Mouse (Mus musculus) testis, adult 2 months (tissue): Measurements from ENCODE around the gene Fut4. TPM values are rescaled to one million over a fixed set of nuclear protein-coding genes. Genes with fewer than 3 reads are reported as not detected.
"Not testable (repeated sequence)": the region's sequence is repeated elsewhere in the genome, so short reads cannot be mapped to it uniquely, and the experiment has no call there.

Experiments used
- H3K27ac ChIP-seq: fragments of 200-500 bp; 2 replicates; pipeline ENCODE4 v1.5.1; 2012; ENCODE audit warnings: low read depth, low read length; ENCODE audit not compliant: control insufficient read depth, insufficient read depth
- H3K27me3 ChIP-seq: fragments of 200-500 bp; 2 replicates; pipeline ENCODE4 v1.6.1; 2012; ENCODE audit warnings: mild to moderate bottlenecking, low read length, moderate library complexity; ENCODE audit not compliant: control insufficient read depth, insufficient read depth
- H3K36me3 ChIP-seq: fragments of 200-500 bp; 2 replicates; pipeline ENCODE4 v1.6.1; 2012; ENCODE audit warnings: mild to moderate bottlenecking, low read length; ENCODE audit not compliant: control insufficient read depth, insufficient read depth
- H3K4me1 ChIP-seq: fragments of 200-500 bp; 2 replicates; pipeline ENCODE4 v1.6.1; 2012; ENCODE audit warnings: low read length; ENCODE audit not compliant: control insufficient read depth, insufficient read depth
- H3K4me3 ChIP-seq: fragments of 200-500 bp; 2 replicates; pipeline ENCODE4 v1.5.1; 2012; ENCODE audit warnings: low read depth, mild to moderate bottlenecking, low read length, moderate library complexity, mixed read lengths; ENCODE audit not compliant: control insufficient read depth
- CTCF ChIP-seq: fragments of 200-500 bp; IDR thresholded peaks from 2 replicates; pipeline ENCODE4 v1.5.1; 2012; ENCODE audit warnings: low read depth, mild to moderate bottlenecking, inconsistent platforms, low read length, moderate library complexity; ENCODE audit not compliant: control insufficient read depth, insufficient read depth, insufficient replicate concordance
- POLR2A ChIP-seq: fragments of 200-500 bp; IDR thresholded peaks from 2 replicates; pipeline ENCODE4 v1.6.1; 2012; ENCODE audit warnings: low read depth, mild to moderate bottlenecking, inconsistent platforms, low read length, moderate library complexity; ENCODE audit not compliant: control insufficient read depth
- polyA plus RNA-seq: library from polyadenylated mRNA; depleted of rRNA; stranded (reverse); fragments of >200 nt; gene quantifications from 2 replicates; pipeline ENCODE4 v1.2.3, GENCODE M21; 2012; rRNA removed

Fut4 gene
- polyA plus RNA-seq, 1 experiment = 0.22 TPM

DNA sequence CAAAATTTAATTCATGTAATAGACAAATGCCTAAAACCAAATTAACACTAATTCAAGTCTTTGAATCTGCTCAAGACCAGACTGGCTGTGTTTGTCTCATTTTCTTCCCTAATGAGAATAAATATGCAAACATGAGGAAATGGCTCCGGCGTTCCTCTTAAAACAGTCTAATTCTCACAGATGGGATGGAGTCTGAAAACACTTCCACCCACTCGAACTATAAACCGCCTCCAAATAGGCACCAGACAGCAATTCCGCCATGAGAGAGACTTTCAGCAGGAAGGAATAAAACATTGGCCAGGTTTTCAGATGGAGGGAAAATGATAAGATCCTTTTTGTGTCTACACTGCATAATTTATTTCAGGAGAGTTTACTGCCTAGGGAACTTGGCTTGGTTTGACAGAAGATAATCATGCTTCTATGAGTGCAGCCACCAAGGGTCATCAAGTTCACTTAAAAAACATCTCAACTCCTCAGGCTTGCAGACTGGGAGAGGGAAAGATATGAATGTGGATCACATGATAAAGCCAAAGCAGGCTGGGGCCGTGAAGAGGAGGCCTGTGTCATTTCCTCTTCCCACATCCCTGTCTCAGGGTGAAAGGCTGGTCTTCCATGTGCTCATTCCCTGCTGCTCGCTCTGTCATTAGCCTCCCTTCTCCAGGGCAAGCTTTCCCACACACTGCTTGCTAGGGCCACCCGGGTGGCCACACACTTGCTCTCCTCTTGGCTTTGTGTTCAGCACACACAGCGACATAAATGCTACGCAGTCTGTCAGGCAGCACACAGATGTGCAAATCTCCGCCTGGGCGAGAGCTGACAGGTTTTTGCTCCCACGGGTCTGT lies 46.7 kb downstream of the Fut4 start:
- H3K4me1 ChIP-seq = no peaks in the 10 kb centered on the region; the same call in 1 of the 2 replicates
- H3K4me3 ChIP-seq = no peak overlapping the region
- TF ChIP-seq POLR2A (no peak), CTCF (no peak)
- H3K27ac ChIP-seq = no peak overlapping the region
- no peaks in the 10 kb centered on the region for H3K36me3 ChIP-seq
- H3K27me3 ChIP-seq = no peaks in the 10 kb centered on the region

DNA sequence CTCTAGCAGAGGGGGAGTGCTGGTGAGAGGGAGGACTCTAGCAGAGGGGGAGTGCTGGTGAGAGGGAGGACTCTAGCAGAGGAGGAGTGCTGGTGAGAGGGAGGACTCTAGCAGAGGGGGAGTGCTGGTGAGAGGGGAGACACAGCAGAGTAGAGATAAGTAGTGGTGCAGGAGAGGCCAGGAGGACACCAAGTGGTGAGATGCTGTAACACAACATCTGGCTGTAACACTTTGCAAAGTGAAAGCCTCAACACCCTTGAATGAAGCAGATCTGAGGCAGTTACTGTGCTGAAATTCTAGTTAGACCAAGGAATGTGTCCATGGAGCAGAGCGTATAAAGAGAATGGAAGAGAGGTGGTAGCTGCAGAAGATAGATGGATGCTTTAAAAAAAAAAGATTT lies 51.4 kb downstream of the Fut4 start:
- H3K4me1 ChIP-seq, H3K4me3 ChIP-seq, H3K36me3 ChIP-seq, H3K27me3 ChIP-seq, H3K27ac ChIP-seq: not testable (repeated sequence)

DNA sequence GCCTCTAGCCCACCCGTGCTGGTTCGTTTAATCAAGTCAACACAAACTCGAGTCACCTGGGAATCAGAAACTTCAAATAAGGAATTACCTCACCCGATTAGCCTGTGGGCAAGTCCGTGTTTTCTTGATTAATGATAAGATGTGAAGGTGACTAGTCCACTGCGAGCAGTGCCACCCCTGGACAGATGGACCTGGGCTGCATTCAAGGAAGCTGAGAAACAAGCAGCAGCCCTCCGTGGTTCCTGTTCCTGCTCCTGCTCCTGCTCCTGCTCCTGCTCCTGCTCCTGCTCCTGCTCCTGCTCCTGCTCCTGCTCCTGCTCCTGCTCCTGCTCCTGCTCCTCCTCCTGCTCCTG lies 52.9 kb downstream of the Fut4 start:
- no peak overlapping the region for H3K27ac ChIP-seq
- H3K4me1 ChIP-seq = no peaks in the 10 kb centered on the region; the same call in 1 of the 2 replicates
- no peak overlapping the region for H3K4me3 ChIP-seq
- TF ChIP-seq POLR2A (no peak), CTCF (no peak)
- H3K36me3 ChIP-seq = no peaks in the 10 kb centered on the region
- no peaks in the 10 kb centered on the region for H3K27me3 ChIP-seq

DNA sequence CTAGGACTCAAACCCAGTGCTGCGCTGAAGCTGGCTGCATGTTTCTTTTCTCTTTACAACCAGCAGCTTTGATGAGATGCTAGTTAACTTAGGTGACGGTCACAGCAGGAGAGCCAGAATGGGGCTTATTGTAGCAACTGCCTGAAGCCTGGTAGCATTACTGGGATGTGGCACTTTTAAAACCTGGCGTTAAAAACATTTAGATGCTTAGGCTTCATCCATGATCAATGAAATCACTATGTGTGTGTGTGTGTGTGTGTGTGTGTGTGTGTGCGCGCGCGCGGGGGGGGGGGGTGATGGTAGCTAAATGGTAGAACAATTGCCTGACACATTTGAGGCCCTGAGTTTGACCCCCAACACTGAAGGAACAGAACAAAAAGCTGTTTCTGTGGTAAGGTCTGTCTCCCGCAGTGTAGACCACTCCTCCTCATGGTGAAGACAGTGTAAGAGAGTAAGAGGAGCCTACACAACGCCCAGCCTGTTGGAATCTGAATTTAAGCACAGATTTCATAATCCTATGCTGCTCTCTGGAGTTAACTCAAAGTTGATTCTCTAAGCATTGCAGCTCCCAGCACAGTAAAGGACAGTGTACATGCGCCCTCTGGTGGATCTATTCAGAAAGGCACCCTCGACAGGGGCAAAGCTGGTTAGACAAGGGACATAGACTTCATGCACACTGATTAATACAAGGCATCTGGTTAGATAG lies 53.5 kb downstream of the Fut4 start:
- Histone ChIP-seq H3K36me3 (no peaks in the 10 kb centered on the region), H3K27ac (no peak overlapping the region), H3K27me3 (no peaks in the 10 kb centered on the region), H3K4me1 (no peaks in the 10 kb centered on the region; the same call in 1 of the 2 replicates), H3K4me3 (no peak overlapping the region)
- peak; percentile 68; the same call in 1 of the 2 replicates for TF ChIP-seq CTCF
- no peak for TF ChIP-seq POLR2A

Other genes starting within 250 kb of the Fut4 start
- 43.2 and 54.9 TPM in 2 replicates for gene Amotl1, start 107.3 kb downstream of the Fut4 start, polyA plus RNA-seq
- 0.56 and 0.66 TPM in 2 replicates for gene Piwil4, start 11.7 kb downstream of the Fut4 start, polyA plus RNA-seq
- 94.9 and 109 TPM in 2 replicates for gene 1700012B09Rik, start 18.6 kb upstream of the Fut4 start, polyA plus RNA-seq
- 9.0 and 11.0 TPM in 2 replicates for gene Mre11a, start 32.3 kb upstream of the Fut4 start, polyA plus RNA-seq
- 45.5 and 52.7 TPM in 2 replicates for gene Ankrd49, start 32.5 kb upstream of the Fut4 start, polyA plus RNA-seq
- 0.02 and 0.06 TPM in 2 replicates for gene Gpr83, start 107.8 kb upstream of the Fut4 start, polyA plus RNA-seq
- not detected in 2 replicates for gene Izumo1r, start 151.6 kb upstream of the Fut4 start, polyA plus RNA-seq